Mouse (Mus musculus) megakaryocyte, embryonic 14.5 days (primary cell): ENCODE data around the gene C1qb. TPM values are rescaled to one million over a fixed set of nuclear protein-coding genes. Genes with fewer than 3 reads are reported as not detected.

Experiments used
- H3K27me3 ChIP-seq: replicated peaks from 2 replicates; pipeline ENCODE3; 2012; ENCODE audit warnings: inconsistent platforms
- H3K36me3 ChIP-seq: replicated peaks from 2 replicates; pipeline ENCODE3; 2012; ENCODE audit warnings: low read length, inconsistent platforms, mixed read lengths
- H3K4me1 ChIP-seq: 2 replicates; pipeline ENCODE4 v1.6.1; 2012; ENCODE audit warnings: inconsistent platforms
- H3K4me3 ChIP-seq: replicated peaks from 2 replicates; pipeline ENCODE3; 2012; ENCODE audit warnings: moderate library complexity, mild to moderate bottlenecking, inconsistent platforms
- H3K9me3 ChIP-seq: 2 replicates; pipeline ENCODE4 v1.6.1; 2012; ENCODE audit warnings: inconsistent platforms
- FLI1 ChIP-seq: IDR thresholded peaks from 2 replicates; pipeline ENCODE4 v1.6.1; 2012; ENCODE audit warnings: low read length, inconsistent platforms, mixed read lengths
- GATA1 ChIP-seq: IDR thresholded peaks from 3 replicates; pipeline ENCODE4 v1.6.1; 2012; ENCODE audit warnings: mixed read lengths, low read length, inconsistent platforms, borderline replicate concordance
- polyA plus RNA-seq: library from polyadenylated mRNA; stranded (reverse); fragments of >175 nt; gene quantifications from 2 replicates; pipeline ENCODE4 v1.2.3, GENCODE M21; 2012; ENCODE audit warnings: low replicate concordance; ENCODE audit not compliant: insufficient read depth

The C1qb gene
- 57.3 and 199 TPM in 2 replicates for polyA plus RNA-seq

GRCm38 (mm10) chr4:136886101-136886500, at the start of gene C1qb:
Gene C1qb (minus strand): TSS chr4:136886187.
- H3K27me3 ChIP-seq: peaks cover 74% of the 10 kb centered on the region
- peaks cover 3% of the 10 kb centered on the region; the same call in 1 of the 2 replicates for H3K4me1 ChIP-seq
- no peak within 1 kb of the TSS for H3K4me3 ChIP-seq

GRCm38 (mm10) chr4:136934746-136935613, 49.0 kb upstream of the C1qb start:
- H3K9me3 ChIP-seq: no peaks in the 10 kb centered on the region
- no peak for TF ChIP-seq GATA1
- TF ChIP-seq FLI1: no peak
- no peaks in the 10 kb centered on the region for H3K36me3 ChIP-seq
- H3K4me1 ChIP-seq: no peaks in the 10 kb centered on the region
- H3K4me3 ChIP-seq: no peak overlapping the region
- H3K27me3 ChIP-seq: peaks cover 87% of the 10 kb centered on the region

More at GRCm38 (mm10) chr4:136886101-136886500, at the start of gene C1qb:
- Histone ChIP-seq H3K36me3 (no peaks in the 10 kb centered on the region), H3K9me3 (no peaks in the 10 kb centered on the region)
- TF ChIP-seq FLI1 (no peak), GATA1 (no peak)

GRCm38 (mm10) chr4:136930474-136930873, 44.5 kb upstream of the C1qb start:
- H3K9me3 ChIP-seq: no peaks in the 10 kb centered on the region
- peaks cover 70% of the 10 kb centered on the region for H3K27me3 ChIP-seq
- no peak overlapping the region for H3K4me3 ChIP-seq
- no peaks in the 10 kb centered on the region for H3K4me1 ChIP-seq
- H3K36me3 ChIP-seq: no peaks in the 10 kb centered on the region
- TF ChIP-seq GATA1 (no peak), FLI1 (no peak)

GRCm38 (mm10) chr4:136928928-136929327, 42.9 kb upstream of the C1qb start:
- TF ChIP-seq GATA1 (no peak), FLI1 (no peak)
- H3K4me3 ChIP-seq: no peak overlapping the region
- H3K9me3 ChIP-seq: no peaks in the 10 kb centered on the region
- no peaks in the 10 kb centered on the region for H3K4me1 ChIP-seq
- peaks cover 57% of the 10 kb centered on the region for H3K27me3 ChIP-seq
- H3K36me3 ChIP-seq: no peaks in the 10 kb centered on the region

- no peaks in the 10 kb centered on the region for H3K9me3 ChIP-seq
Observed at GRCm38 (mm10) chr4:136925804-136926203, 39.8 kb upstream of the C1qb start.

GRCm38 (mm10) chr4:136924529-136924928, 38.5 kb upstream of the C1qb start:
- Histone ChIP-seq H3K9me3 (no peaks in the 10 kb centered on the region), H3K4me1 (no peaks in the 10 kb centered on the region), H3K27me3 (peaks cover 34% of the 10 kb centered on the region), H3K4me3 (no peak overlapping the region), H3K36me3 (no peaks in the 10 kb centered on the region)
- no peak for TF ChIP-seq FLI1
- TF ChIP-seq GATA1: no peak

More at GRCm38 (mm10) chr4:136925804-136926203, 39.8 kb upstream of the C1qb start:
- H3K36me3 ChIP-seq: no peaks in the 10 kb centered on the region
- no peak overlapping the region for H3K4me3 ChIP-seq
- TF ChIP-seq GATA1: no peak
- no peak for TF ChIP-seq FLI1
- H3K4me1 ChIP-seq: no peaks in the 10 kb centered on the region
- H3K27me3 ChIP-seq: peaks cover 39% of the 10 kb centered on the region

- Histone ChIP-seq H3K27me3 (peaks cover 35% of the 10 kb centered on the region), H3K9me3 (no peaks in the 10 kb centered on the region), H3K4me1 (no peaks in the 10 kb centered on the region), H3K4me3 (no peak overlapping the region), H3K36me3 (no peaks in the 10 kb centered on the region)
- TF ChIP-seq GATA1 (no peak), FLI1 (no peak)
Observed at GRCm38 (mm10) chr4:136919526-136919925, 33.5 kb upstream of the C1qb start.

- H3K27me3 ChIP-seq: peaks cover 41% of the 10 kb centered on the region
- no peaks in the 10 kb centered on the region for H3K9me3 ChIP-seq
- H3K4me1 ChIP-seq: no peaks in the 10 kb centered on the region
- no peak overlapping the region for H3K4me3 ChIP-seq
- no peaks in the 10 kb centered on the region for H3K36me3 ChIP-seq
- TF ChIP-seq GATA1: no peak
- no peak for TF ChIP-seq FLI1
Observed at GRCm38 (mm10) chr4:136918834-136919233, 32.8 kb upstream of the C1qb start.

GRCm38 (mm10) chr4:136917165-136917524, 31.2 kb upstream of the C1qb start:
- Histone ChIP-seq H3K9me3 (no peaks in the 10 kb centered on the region), H3K4me1 (no peaks in the 10 kb centered on the region), H3K36me3 (no peaks in the 10 kb centered on the region), H3K4me3 (no peak overlapping the region), H3K27me3 (peaks cover 52% of the 10 kb centered on the region)
- TF ChIP-seq GATA1 (no peak), FLI1 (no peak)
